Mouse (Mus musculus): ENCODE data around the gene Atg9b. TPM values are rescaled to one million over a fixed set of nuclear protein-coding genes. Genes with fewer than 3 reads are reported as not detected.

The Atg9b gene
- polyA plus RNA-seq, 1 experiment: 0.89 TPM

- H3K4me1 ChIP-seq (ENCODE audit: control insufficient read depth, insufficient read depth, low read length): peaks cover 16% of the 10 kb centered on the region; the same call in 1 of the 2 replicates
- H3K27ac ChIP-seq (ENCODE audit: insufficient read depth, low read depth, low read length): peak overlapping the region; percentile 3; the same call in 1 of the 2 replicates
- WGBS: 7% methylated on average over 10 of the region's 10 CpGs
Measured at GRCm38 (mm10) chr5:24426037-24426432, 34.1 kb upstream of the Atg9b start.

GRCm38 (mm10) chr5:24425421-24426036, 33.6 kb upstream of the Atg9b start:
- TF ChIP-seq CTCF (conservative IDR thresholded peaks at IDR 0.05; ENCODE audit: insufficient read depth, insufficient read length, low read depth, low read length): no peak
- no peak for TF ChIP-seq POLR2A (IDR thresholded peaks at IDR 0.05; ENCODE audit: low read depth, low read length)
- 2% methylated on average over 29 of the region's 30 CpGs for WGBS
- no peak for DNase-seq
- H3K27me3 ChIP-seq (replicated peaks; ENCODE audit: control insufficient read depth, insufficient read depth, low read length): no peaks in the 10 kb centered on the region
- H3K4me1 ChIP-seq (ENCODE audit: control insufficient read depth, insufficient read depth, low read length): peaks cover 16% of the 10 kb centered on the region; the same call in 1 of the 2 replicates
- H3K4me3 ChIP-seq (ENCODE audit: insufficient read depth, low read depth, low read length): peak overlapping the region; percentile 70
- H3K27ac ChIP-seq (ENCODE audit: insufficient read depth, low read depth, low read length): peak overlapping the region; percentile 3
- no peaks in the 10 kb centered on the region; the same call in 1 of the 2 replicates for H3K36me3 ChIP-seq (ENCODE audit: control insufficient read depth, insufficient read depth, low read length)

More at GRCm38 (mm10) chr5:24426037-24426432, 34.1 kb upstream of the Atg9b start:
- TF ChIP-seq CTCF (conservative IDR thresholded peaks at IDR 0.05; ENCODE audit: insufficient read depth, insufficient read length, low read depth, low read length) (no peak), POLR2A (IDR thresholded peaks at IDR 0.05; ENCODE audit: low read depth, low read length) (no peak)
- H3K4me3 ChIP-seq (ENCODE audit: insufficient read depth, low read depth, low read length): peak overlapping the region; percentile 70
- DNase-seq: no peak
- no peaks in the 10 kb centered on the region for H3K27me3 ChIP-seq (replicated peaks; ENCODE audit: control insufficient read depth, insufficient read depth, low read length)
- peaks cover 2% of the 10 kb centered on the region; the same call in 1 of the 2 replicates for H3K36me3 ChIP-seq (ENCODE audit: control insufficient read depth, insufficient read depth, low read length)

GRCm38 (mm10) chr5:24424861-24425411, 33.0 kb upstream of the Atg9b start:
- under 1% methylated on average over 58 of the region's 60 CpGs for WGBS

GRCm38 (mm10) chr5:24424004-24424781, 32.2 kb upstream of the Atg9b start:
- no peak for TF ChIP-seq CTCF (conservative IDR thresholded peaks at IDR 0.05; ENCODE audit: insufficient read depth, insufficient read length, low read depth, low read length)
- TF ChIP-seq POLR2A (IDR thresholded peaks at IDR 0.05; ENCODE audit: low read depth, low read length): no peak
- Histone ChIP-seq H3K4me1 (ENCODE audit: control insufficient read depth, insufficient read depth, low read length) (peaks cover 16% of the 10 kb centered on the region; the same call in 1 of the 2 replicates), H3K36me3 (ENCODE audit: control insufficient read depth, insufficient read depth, low read length) (no peaks in the 10 kb centered on the region), H3K27me3 (replicated peaks; ENCODE audit: control insufficient read depth, insufficient read depth, low read length) (no peaks in the 10 kb centered on the region), H3K27ac (ENCODE audit: insufficient read depth, low read depth, low read length) (peak overlapping the region; percentile 99), H3K4me3 (ENCODE audit: insufficient read depth, low read depth, low read length) (peak overlapping the region; percentile 70)
- no peak for DNase-seq
- WGBS: 4% methylated on average over 21 of the region's 21 CpGs

More at GRCm38 (mm10) chr5:24424861-24425411, 33.0 kb upstream of the Atg9b start:
- H3K4me1 ChIP-seq (ENCODE audit: control insufficient read depth, insufficient read depth, low read length): peaks cover 16% of the 10 kb centered on the region; the same call in 1 of the 2 replicates
- H3K36me3 ChIP-seq (ENCODE audit: control insufficient read depth, insufficient read depth, low read length): no peaks in the 10 kb centered on the region; the same call in 1 of the 2 replicates
- DNase-seq: peak; percentile 90
- H3K4me3 ChIP-seq (ENCODE audit: insufficient read depth, low read depth, low read length): peak overlapping the region; percentile 70
- no peaks in the 10 kb centered on the region for H3K27me3 ChIP-seq (replicated peaks; ENCODE audit: control insufficient read depth, insufficient read depth, low read length)
- H3K27ac ChIP-seq (ENCODE audit: insufficient read depth, low read depth, low read length): peak overlapping the region; percentile 99
- TF ChIP-seq POLR2A (IDR thresholded peaks at IDR 0.05; ENCODE audit: low read depth, low read length) (no peak), CTCF (conservative IDR thresholded peaks at IDR 0.05; ENCODE audit: insufficient read depth, insufficient read length, low read depth, low read length) (no peak)

GRCm38 (mm10) chr5:24423129-24424003, 31.4 kb upstream of the Atg9b start, which contains the start of the genes Cdk5 and Slc4a2:
Gene Cdk5, minus strand, starts transcription at chr5:24423530.
Gene Slc4a2, plus strand, starts transcription at chr5:24423837.
- TF ChIP-seq CTCF (conservative IDR thresholded peaks at IDR 0.05; ENCODE audit: insufficient read depth, insufficient read length, low read depth, low read length): no peak
- TF ChIP-seq POLR2A (IDR thresholded peaks at IDR 0.05; ENCODE audit: low read depth, low read length): peak; percentile 86
- Histone ChIP-seq H3K27ac (ENCODE audit: insufficient read depth, low read depth, low read length) (peak within 1 kb of the TSS; percentile 99), H3K27me3 (replicated peaks; ENCODE audit: control insufficient read depth, insufficient read depth, low read length) (no peaks in the 10 kb centered on the region), H3K4me3 (ENCODE audit: insufficient read depth, low read depth, low read length) (peak within 1 kb of the TSS; percentile 70), H3K36me3 (ENCODE audit: control insufficient read depth, insufficient read depth, low read length) (no peaks in the 10 kb centered on the region), H3K4me1 (ENCODE audit: control insufficient read depth, insufficient read depth, low read length) (peaks cover 14% of the 10 kb centered on the region; the same call in 1 of the 2 replicates)
- WGBS: under 1% methylated on average over 46 of the region's 46 CpGs
- peak; percentile 100 for DNase-seq

GRCm38 (mm10) chr5:24420381-24420780, 28.4 kb upstream of the Atg9b start:
- H3K4me3 ChIP-seq (ENCODE audit: insufficient read depth, low read depth, low read length): no peak overlapping the region
- H3K27me3 ChIP-seq (replicated peaks; ENCODE audit: control insufficient read depth, insufficient read depth, low read length): no peaks in the 10 kb centered on the region
- no peak overlapping the region for H3K27ac ChIP-seq (ENCODE audit: insufficient read depth, low read depth, low read length)
- DNase-seq: no peak
- WGBS: 95% methylated on average over 9 of the region's 9 CpGs
- H3K36me3 ChIP-seq (ENCODE audit: control insufficient read depth, insufficient read depth, low read length): no peaks in the 10 kb centered on the region
- TF ChIP-seq POLR2A (IDR thresholded peaks at IDR 0.05; ENCODE audit: low read depth, low read length): no peak
- no peak for TF ChIP-seq CTCF (conservative IDR thresholded peaks at IDR 0.05; ENCODE audit: insufficient read depth, insufficient read length, low read depth, low read length)
- H3K4me1 ChIP-seq (ENCODE audit: control insufficient read depth, insufficient read depth, low read length): no peaks in the 10 kb centered on the region
